Mouse (Mus musculus) stomach, postnatal 0 days (tissue): ENCODE measurements at regions not wholly inside any gene's neighbourhood (a gene's known extent, or its start where the extent isn't known, plus 50 kb on each side); places are given as distances from the start of the nearest gene placed in this dataset.

Experiments
- CTCF ChIP-seq: IDR thresholded peaks from 2 replicates; pipeline ENCODE4 v1.5.1; 2016; ENCODE audit warnings: antibody characterized with exemption, low read depth, mild to moderate bottlenecking, moderate library complexity
- EP300 ChIP-seq: optimal IDR thresholded peaks from 2 replicates; pipeline ENCODE3; 2016; ENCODE audit warnings: antibody characterized with exemption

GRCm38 (mm10) chr10:118003739-118004361, 137.8 kb upstream of the Mdm1 start:
- TF ChIP-seq CTCF (no peak), EP300 (no peak)
